Mouse (Mus musculus) brain, embryonic 14.5 days (tissue): Measurements from ENCODE around the gene Tbl3. TPM values are rescaled to one million over a fixed set of nuclear protein-coding genes. Genes with fewer than 3 reads are reported as not detected.

ENCODE experiments used
- DNase-seq: peaks from one replicate; pipeline ENCODE4 v3.0.0-alpha.2; 2011; ENCODE audit warnings: low read depth
- CTCF ChIP-seq: fragments of 200-500 bp; IDR thresholded peaks from 2 replicates; pipeline ENCODE4 v1.5.1; 2012; ENCODE audit warnings: inconsistent platforms, mild to moderate bottlenecking, moderate library complexity, borderline replicate concordance; ENCODE audit not compliant: insufficient read depth, insufficient read length; ENCODE audit errors: extremely low read depth
- POLR2A ChIP-seq: fragments of 200-500 bp; IDR thresholded peaks from 2 replicates; pipeline ENCODE4 v1.6.1; 2012; ENCODE audit warnings: mild to moderate bottlenecking, inconsistent platforms, borderline replicate concordance; ENCODE audit not compliant: poor library complexity, insufficient read depth, insufficient read length, severe bottlenecking; ENCODE audit errors: extremely low read depth
- polyA plus RNA-seq: library from polyadenylated mRNA; depleted of rRNA; stranded (reverse); fragments of >200 nt; gene quantifications from 2 replicates; pipeline ENCODE4 v1.2.3, GENCODE M21; 2012

Tbl3 gene
- polyA plus RNA-seq, 1 experiment = 75.0 TPM

DNA sequence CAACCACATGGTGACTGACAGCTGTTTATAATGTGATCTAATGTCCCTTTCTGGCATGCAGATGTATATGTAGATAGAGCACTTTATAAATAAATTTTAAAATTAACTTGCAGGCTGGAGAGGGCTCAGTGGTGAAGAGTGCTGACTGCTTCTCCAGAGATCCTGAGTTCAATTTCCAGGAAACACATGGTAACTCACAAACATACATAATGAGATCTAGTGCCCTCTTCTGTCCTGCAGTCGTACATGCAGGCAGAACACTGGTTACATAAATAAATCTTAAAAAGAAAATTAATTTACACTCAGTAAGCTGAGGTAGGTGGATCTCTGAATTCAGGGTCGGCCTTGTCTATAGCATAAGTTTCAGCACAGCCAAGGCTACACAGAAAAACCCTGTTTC is 1.2 kb upstream of the Tbl3 start:
- DNase-seq = peak; percentile 59
- TF ChIP-seq POLR2A (no peak), CTCF (no peak; the same call in 1 of the 2 replicates)

GRCm38 (mm10) chr17:24707801-24708425 is 453 bp upstream of the Tbl3 start:
- TF ChIP-seq CTCF = no peak
- TF ChIP-seq POLR2A = no peak
- DNase-seq = peak; percentile 25

DNA sequence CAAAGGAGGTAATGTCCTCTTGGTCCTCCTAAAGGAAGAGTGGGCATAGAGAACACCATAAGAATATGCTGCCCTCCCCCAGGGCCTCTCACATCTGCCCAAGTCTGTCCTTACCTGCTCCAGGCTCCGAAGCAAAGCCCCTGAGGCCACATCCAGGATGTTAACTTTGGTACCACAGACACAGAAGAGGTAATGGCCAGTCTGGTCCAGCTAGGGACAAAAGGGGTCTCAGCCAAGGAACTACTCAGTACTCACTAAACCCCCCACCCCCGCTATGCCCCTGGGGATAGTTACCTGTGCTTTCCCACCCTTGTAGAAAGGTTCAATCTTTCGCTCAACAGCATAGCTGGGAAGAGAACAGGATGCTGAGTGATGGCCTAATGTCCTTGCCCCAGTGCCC is 1.6 kb downstream of the Tbl3 start:
- TF ChIP-seq POLR2A (no peak), CTCF (no peak)
- DNase-seq = no peak

- no peak for TF ChIP-seq POLR2A
- TF ChIP-seq CTCF = no peak
- DNase-seq = no peak
Observed at GRCm38 (mm10) chr17:24701251-24701650, 6.2 kb downstream of the Tbl3 start.

DNA sequence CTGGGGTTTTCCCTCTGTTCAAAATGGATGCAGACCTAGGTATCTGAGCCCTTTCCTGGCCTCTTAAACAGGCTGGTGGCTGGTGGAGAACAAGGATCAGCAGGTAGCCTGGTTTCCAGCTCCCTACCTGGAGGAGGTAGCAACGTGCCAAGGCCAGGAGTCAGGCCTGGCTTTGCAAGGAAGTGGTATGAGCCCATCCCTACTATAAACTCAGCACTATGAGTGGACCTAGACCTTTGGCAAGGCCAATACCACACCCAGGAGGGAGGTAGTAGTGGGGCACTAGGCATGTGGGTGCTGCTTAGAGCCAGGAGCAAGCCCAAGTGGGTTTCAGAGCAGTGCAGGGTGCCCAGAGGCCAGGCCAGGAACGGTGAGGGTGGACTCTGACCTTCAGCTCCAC is 8.0 kb downstream of the Tbl3 start:
- TF ChIP-seq CTCF (no peak), POLR2A (no peak)
- no peak for DNase-seq

GRCm38 (mm10) chr17:24698715-24699114 is 8.7 kb downstream of the Tbl3 start:
- no peak for DNase-seq
- TF ChIP-seq CTCF (no peak), POLR2A (no peak)

GRCm38 (mm10) chr17:24697985-24698384 is 9.5 kb downstream of the Tbl3 start:
- TF ChIP-seq POLR2A (no peak), CTCF (no peak)
- DNase-seq = peak; percentile 22

DNA sequence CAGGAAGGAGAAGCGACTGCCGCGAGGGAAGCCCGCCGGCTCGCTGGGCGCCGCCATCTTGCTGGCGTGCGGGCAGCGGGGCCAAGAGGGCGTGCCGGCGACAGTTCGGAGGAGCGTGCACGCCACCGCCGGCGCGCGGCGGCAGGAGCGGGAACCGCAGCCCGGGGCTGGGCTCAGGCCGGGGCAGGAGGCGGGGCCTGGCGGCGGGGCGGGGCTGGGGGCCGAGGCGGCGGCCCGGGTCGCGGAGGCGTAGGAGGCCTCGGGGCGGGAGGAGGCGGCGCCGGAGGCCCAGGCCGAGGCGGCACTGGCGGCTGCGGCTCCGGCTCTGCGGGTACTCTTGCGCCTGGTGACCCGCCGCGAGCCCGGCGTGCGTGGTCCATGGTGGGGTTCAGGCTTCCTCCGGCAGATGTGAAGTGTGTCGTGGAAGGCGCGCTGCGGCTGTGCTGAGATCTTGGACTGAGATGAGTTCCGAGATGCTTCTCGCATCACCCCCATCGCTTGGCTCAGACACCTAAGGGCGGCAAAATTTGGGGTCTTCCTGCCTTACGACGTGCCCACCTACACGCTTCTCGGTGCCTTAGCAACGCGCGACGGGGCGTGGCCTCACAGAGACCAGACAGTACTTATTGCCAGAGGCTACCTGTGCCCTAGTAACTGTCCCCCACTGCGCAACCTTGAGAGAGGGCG is 11.3 kb downstream of the Tbl3 start, which contains the start of the genes Gfer and Noxo1:
Gene Gfer, minus strand, starts transcription at position 146 of the 687 bp plus-strand sequence.
Gene Noxo1, plus strand, starts transcription at position 224 of the 687 bp plus-strand sequence.
- peak; percentile 71 for TF ChIP-seq POLR2A
- TF ChIP-seq CTCF = peak; percentile 34; the same call in 1 of the 2 replicates

GRCm38 (mm10) chr17:24695326-24696010 is 12.0 kb downstream of the Tbl3 start:
- no peak for TF ChIP-seq POLR2A
- no peak for TF ChIP-seq CTCF
- no peak for DNase-seq

More for the DNA sequence above, 11.3 kb downstream of the Tbl3 start, which contains the start of the genes Gfer and Noxo1:
- peak; percentile 93 for DNase-seq

DNA sequence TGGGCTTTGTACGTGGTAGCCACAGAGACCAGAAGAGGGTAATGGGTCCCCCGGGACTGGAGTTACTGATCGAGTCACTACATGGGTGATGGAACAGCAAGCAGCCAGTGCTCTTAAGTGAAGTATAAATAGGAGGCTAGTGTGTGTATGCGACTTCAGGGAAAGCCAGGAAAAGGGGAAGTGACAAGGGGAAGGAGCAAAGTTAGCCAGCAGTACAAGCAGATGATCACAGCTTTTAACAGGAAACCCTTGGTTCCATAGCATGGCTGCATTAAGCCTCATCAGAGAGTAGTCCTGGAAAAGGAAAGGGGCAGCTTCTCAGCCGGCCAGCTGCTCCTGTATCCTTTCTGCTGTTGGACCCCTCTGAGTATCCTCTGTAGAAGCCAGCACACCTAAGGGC is 15.1 kb downstream of the Tbl3 start:
- TF ChIP-seq CTCF (no peak), POLR2A (no peak)
- DNase-seq = no peak
